Mouse (Mus musculus): ENCODE data around the gene Cog7.

DNA sequence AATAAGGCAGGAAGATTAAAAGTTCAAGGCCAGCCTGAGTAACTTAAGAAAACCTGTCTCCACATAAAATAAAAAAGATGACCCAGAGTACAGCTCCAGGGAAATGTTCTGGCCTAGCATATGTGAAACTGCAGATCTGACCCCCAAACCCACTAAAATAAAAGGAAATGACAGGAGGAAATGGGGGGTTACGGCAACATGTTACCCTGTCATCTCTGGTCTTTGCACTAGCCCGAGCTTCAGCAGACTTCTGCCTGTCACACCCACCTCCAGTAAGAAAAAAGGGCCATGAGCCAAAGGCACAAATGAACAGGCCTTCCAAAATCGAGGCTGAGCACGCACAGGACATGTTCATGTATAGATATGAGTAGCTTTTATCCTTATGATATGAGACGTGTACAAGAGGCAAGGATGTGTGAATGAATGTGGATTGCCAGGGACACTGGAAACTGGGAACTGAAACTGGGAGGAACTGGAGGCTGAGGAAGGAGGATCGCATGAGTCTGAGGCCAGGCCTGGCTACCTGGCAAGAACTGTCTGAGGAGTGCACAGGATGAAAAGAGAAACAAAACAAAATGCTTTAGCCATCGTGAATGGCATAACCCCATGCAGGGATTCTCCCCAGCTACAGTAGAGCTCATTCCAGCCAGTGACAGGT is 19.5 kb downstream of the Cog7 start:
- TF ChIP-seq CTCF (IDR thresholded peaks at IDR 0.05; ENCODE audit: control insufficient read depth, insufficient read depth, insufficient read length), result no peak
- TF ChIP-seq FOSL1 (IDR thresholded peaks at IDR 0.05; ENCODE audit: insufficient read depth, low read length, poor library complexity, severe bottlenecking), result no peak
- no peak for TF ChIP-seq MYOD1 (IDR thresholded peaks at IDR 0.05; ENCODE audit: control insufficient read depth, insufficient read length, low read depth)

Data from C2C12 (cell line).